Mouse (Mus musculus): ENCODE data around the gene Pkdcc.

GRCm38 (mm10) chr17:83179569-83179968, 35.5 kb upstream of the Pkdcc start:
- TF ChIP-seq POLR2A (IDR thresholded peaks at IDR 0.05; ENCODE audit: borderline replicate concordance, insufficient read depth, low read length) = no peak
- TF ChIP-seq CTCF (IDR thresholded peaks at IDR 0.05; ENCODE audit: borderline replicate concordance, insufficient read depth, low read depth, low read length) = no peak

Data from cerebellum, adult 2 months (tissue).